Mouse (Mus musculus) CH12.LX (cell line): ENCODE measurements around the gene Sergef. TPM values are rescaled to one million over a fixed set of nuclear protein-coding genes. Genes with fewer than 3 reads are reported as not detected.
A peak's percentile ranks its signal among the peaks of the same experiment; 100 is the strongest.

Experiments used
- DNase-seq: peaks from one replicate; pipeline ENCODE4 v3.0.0-alpha.2; 2013; ENCODE audit errors: extremely low read depth
- H3K27ac ChIP-seq: 2 replicates; pipeline ENCODE4 v1.5.1; 2012; ENCODE audit warnings: low read depth, mild to moderate bottlenecking, control low read depth, moderate library complexity; ENCODE audit not compliant: insufficient read depth
- H3K27me3 ChIP-seq: replicated peaks from 2 replicates; pipeline ENCODE3; 2012; ENCODE audit warnings: inconsistent platforms
- H3K36me3 ChIP-seq, 2 experiments: replicated peaks in 1 of 2; 2 replicates each; pipeline versions ENCODE3 to v1.6.1; 2012; ENCODE audit warnings: inconsistent platforms in 1 of 2, low read length in 1 of 2, mild to moderate bottlenecking in 1 of 2, mixed read lengths in 1 of 2, moderate library complexity in 1 of 2; ENCODE audit not compliant: control insufficient read depth in 1 of 2, insufficient read depth in 1 of 2
- H3K4me1 ChIP-seq, 2 experiments: 2 replicates each; pipeline ENCODE4 v1.6.1; 2012; ENCODE audit warnings: inconsistent platforms in 1 of 2, moderate library complexity in 1 of 2; ENCODE audit not compliant: insufficient read depth in 2 of 2, control insufficient read depth in 1 of 2
- H3K4me2 ChIP-seq: 2 replicates; pipeline ENCODE4 v1.6.1; 2012; ENCODE audit warnings: low read depth, mild to moderate bottlenecking, control low read depth; ENCODE audit not compliant: poor library complexity, insufficient read depth, severe bottlenecking
- H3K4me3 ChIP-seq, 3 experiments: fragments of 150-350 bp in 1 of 3; sonication (generic) in 1 of 3; replicated peaks in 1 of 3; 2 replicates each; pipeline versions ENCODE3 to v1.5.1; 2011 to 2012; ENCODE audit warnings: low read depth in 2 of 3, low read length in 2 of 3, mild to moderate bottlenecking in 2 of 3, moderate library complexity in 2 of 3, control low read depth in 1 of 3, improper control_type of control experiment in 1 of 3, inconsistent platforms in 1 of 3, mixed read lengths in 1 of 3; ENCODE audit not compliant: poor library complexity in 1 of 3
- H3K79me2 ChIP-seq: replicated peaks from 2 replicates; pipeline ENCODE4 v1.6.1; 2012; ENCODE audit warnings: mild to moderate bottlenecking, moderate library complexity; ENCODE audit not compliant: control insufficient read depth, poor library complexity, insufficient read depth, severe bottlenecking; ENCODE audit errors: extremely low read depth
- H3K9ac ChIP-seq: 2 replicates; pipeline ENCODE4 v1.6.1; 2012; ENCODE audit warnings: low read depth, mild to moderate bottlenecking, control low read depth, moderate library complexity; ENCODE audit not compliant: insufficient read depth
- H3K9me3 ChIP-seq: replicated peaks from 2 replicates; pipeline ENCODE3; 2012; ENCODE audit warnings: low read length, inconsistent platforms, mixed read lengths
- CHD2 ChIP-seq: IDR thresholded peaks from 2 replicates; pipeline ENCODE4 v1.6.1; 2011; ENCODE audit warnings: low read length, improper control_type of control experiment
- CTCF ChIP-seq, 2 experiments: IDR thresholded peaks in 1 of 2; conservative IDR thresholded peaks in 1 of 2; 2 replicates each; pipeline ENCODE4 v1.5.1; 2011 to 2012; ENCODE audit warnings: low read depth in 2 of 2, low read length in 2 of 2, improper control_type of control experiment in 1 of 2, inconsistent platforms in 1 of 2, mild to moderate bottlenecking in 1 of 2, moderate library complexity in 1 of 2
- JUND ChIP-seq: conservative IDR thresholded peaks from 2 replicates; pipeline ENCODE4 v1.6.1; 2011; ENCODE audit warnings: low read depth, low read length, improper control_type of control experiment
- KAT2A ChIP-seq: IDR thresholded peaks from 2 replicates; pipeline ENCODE4 v1.6.1; 2012; ENCODE audit warnings: low read length, improper control_type of control experiment, inconsistent platforms; ENCODE audit not compliant: insufficient replicate concordance
- MAZ ChIP-seq: IDR thresholded peaks from 2 replicates; pipeline ENCODE4 v1.6.1; 2012; ENCODE audit warnings: low read depth, mild to moderate bottlenecking, inconsistent platforms, low read length, improper control_type of control experiment, moderate library complexity
- MEF2A ChIP-seq: IDR thresholded peaks from 2 replicates; pipeline ENCODE4 v1.6.1; 2014; ENCODE audit warnings: low read depth, mild to moderate bottlenecking, inconsistent platforms, low read length, improper control_type of control experiment, borderline replicate concordance
- MYC ChIP-seq: IDR thresholded peaks from 2 replicates; pipeline ENCODE4 v1.6.1; 2011; ENCODE audit warnings: low read depth, mild to moderate bottlenecking, improper control_type of control experiment, low read length
- POLR2A ChIP-seq: IDR thresholded peaks from 2 replicates; pipeline ENCODE4 v1.6.1; 2011; ENCODE audit warnings: low read depth, mild to moderate bottlenecking, improper control_type of control experiment, low read length
- POLR2AphosphoS2 ChIP-seq: IDR thresholded peaks from 2 replicates; pipeline ENCODE4 v1.6.1; 2011; ENCODE audit warnings: low read depth, low read length, improper control_type of control experiment
- TCF12 ChIP-seq: IDR thresholded peaks from 2 replicates; pipeline ENCODE4 v1.6.1; 2014; ENCODE audit warnings: low read depth, mild to moderate bottlenecking, inconsistent platforms, low read length, improper control_type of control experiment
- UBTF ChIP-seq: IDR thresholded peaks from 2 replicates; pipeline ENCODE4 v1.6.1; 2012; ENCODE audit warnings: low read depth, mild to moderate bottlenecking, inconsistent platforms, low read length, improper control_type of control experiment, moderate library complexity
- USF2 ChIP-seq: conservative IDR thresholded peaks from 2 replicates; pipeline ENCODE4 v1.6.1; 2011; ENCODE audit warnings: low read depth, low read length, improper control_type of control experiment
- ZC3H11A ChIP-seq: IDR thresholded peaks from 2 replicates; pipeline ENCODE4 v1.6.1; 2012; ENCODE audit warnings: low read depth, mild to moderate bottlenecking, inconsistent platforms, low read length, improper control_type of control experiment
- ZKSCAN1 ChIP-seq: IDR thresholded peaks from 2 replicates; pipeline ENCODE4 v1.6.1; 2012; ENCODE audit warnings: low read depth, inconsistent platforms, low read length, improper control_type of control experiment, borderline replicate concordance
- dilution Hi-C: fragments of 300-500 bp; cut with MboI; formaldehyde crosslinking; loops from 2 replicates; pipeline ENCODE4 v1.14.3; 2020; ENCODE audit warnings: low sequenced_read_pairs; ENCODE audit not compliant: extremely low pct_unique_long_range_greater_than_20kb, extremely low pct_ligation_motif_present
- in situ Hi-C: fragments of 300-500 bp; cut with MboI; formaldehyde crosslinking; loops from 3 replicates; pipeline ENCODE4 v1.14.3; 2019; ENCODE audit warnings: low sequenced_read_pairs, low pct_ligation_motif_present, low pct_unique_long_range_greater_than_20kb, mixed read lengths
- polyA plus RNA-seq: library from polyadenylated mRNA; unstranded; fragments of >175 nt; gene quantifications from 2 replicates; pipeline ENCODE4 v1.2.1, GENCODE M21; 2012; ENCODE audit warnings: low read depth; ENCODE audit not compliant: insufficient read length
- total RNA-seq, 2 experiments: library from RNA; depleted of rRNA; stranded (reverse); fragments of 300-350 nt in 1 of 2; fragments of >200 nt in 1 of 2; gene quantifications; 2 replicates each; pipeline ENCODE4 v1.2.3; 2012 to 2014

The Sergef gene
- total and polyA plus RNA-seq, 3 experiments: 13.0 to 18.0 (median 14.1) TPM

GRCm38 (mm10) chr7:46587466-46587865 is 52.1 kb downstream of the Sergef start:
- peaks cover 8 to 72% of the 10 kb centered on the region in 2 experiments for H3K36me3 ChIP-seq
- in situ Hi-C loops: no loop called here
- TF ChIP-seq MAZ: no peak
- TF ChIP-seq ZC3H11A: no peak
- TF ChIP-seq POLR2A: no peak
- no peak for TF ChIP-seq CTCF (conservative IDR thresholded peaks at IDR 0.05 in 1 of 2, IDR thresholded peaks at IDR 0.05 in 1 of 2; ENCODE audit: low read depth in 2 of 2, low read length in 2 of 2)
- no peak for TF ChIP-seq KAT2A
- no peak for TF ChIP-seq MEF2A
- TF ChIP-seq CHD2: no peak
- TF ChIP-seq MYC: no peak
- no peak for TF ChIP-seq POLR2AphosphoS2
- TF ChIP-seq, all 38 proteins: peak for 0
- Histone ChIP-seq H3K4me2 (no peak overlapping the region), H3K4me3 (no peak overlapping the region), H3K79me2 (no peaks in the 10 kb centered on the region), H3K9ac (no peak overlapping the region), H3K27me3 (no peaks in the 10 kb centered on the region), H3K9me3 (no peaks in the 10 kb centered on the region), H3K4me1 (peaks cover 0 to 49% of the 10 kb centered on the region in 2 experiments; a peak in 2 of 4 replicates), H3K27ac (no peak overlapping the region)
- dilution Hi-C loops: no loop called here
- no peak for DNase-seq

GRCm38 (mm10) chr7:46586621-46587216 is 52.9 kb downstream of the Sergef start:
- in situ Hi-C loops: no loop called here

DNA sequence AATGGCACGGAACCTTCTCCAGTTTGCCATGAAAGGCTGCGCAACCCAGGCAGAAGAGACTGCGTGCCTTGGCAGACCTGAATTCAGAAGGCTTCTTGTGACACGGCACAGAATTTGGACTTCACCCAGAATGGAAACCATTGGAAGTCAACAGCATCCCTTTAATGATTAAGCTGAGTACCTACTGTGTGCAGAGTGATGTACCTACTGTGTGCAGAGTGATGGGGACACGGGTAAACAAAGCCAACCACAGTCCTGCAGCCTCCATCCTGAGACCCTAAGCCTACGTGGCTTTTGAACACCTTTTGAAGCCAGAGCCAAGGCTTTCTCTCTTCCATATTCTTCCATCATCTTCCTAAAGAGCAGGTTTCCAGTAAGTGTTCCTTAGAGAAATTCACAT is 56.9 kb downstream of the Sergef start:
- Histone ChIP-seq H3K27ac (no peak overlapping the region), H3K4me3 (no peak overlapping the region), H3K4me2 (no peak overlapping the region), H3K79me2 (no peaks in the 10 kb centered on the region), H3K4me1 (peaks cover 4 to 45% of the 10 kb centered on the region in 2 experiments; a peak in 2 of 4 replicates), H3K27me3 (no peaks in the 10 kb centered on the region), H3K36me3 (peaks cover 3 to 70% of the 10 kb centered on the region in 2 experiments), H3K9me3 (no peaks in the 10 kb centered on the region), H3K9ac (no peak overlapping the region)
- dilution Hi-C loops (no loop called here), in situ Hi-C loops (no loop called here)
- no peak for DNase-seq
- TF ChIP-seq UBTF (no peak), ZKSCAN1 (peak; percentile 86), MYC (no peak), TCF12 (no peak), JUND (no peak)

More at GRCm38 (mm10) chr7:46586621-46587216, 52.9 kb downstream of the Sergef start:
- no peak overlapping the region for H3K9ac ChIP-seq
- H3K4me3 ChIP-seq: no peak overlapping the region
- H3K4me1 ChIP-seq: peaks cover 0 to 53% of the 10 kb centered on the region in 2 experiments; a peak in 2 of 4 replicates
- DNase-seq: no peak
- H3K36me3 ChIP-seq: peaks cover 8 to 71% of the 10 kb centered on the region in 2 experiments
- no peaks in the 10 kb centered on the region for H3K79me2 ChIP-seq
- H3K27me3 ChIP-seq: no peaks in the 10 kb centered on the region
- no peak overlapping the region for H3K27ac ChIP-seq
- no peak for TF ChIP-seq USF2
- no peak overlapping the region for H3K4me2 ChIP-seq
- no peaks in the 10 kb centered on the region for H3K9me3 ChIP-seq
- dilution Hi-C loops: no loop called here
